Mouse (Mus musculus) liver, embryonic 16.5 days (tissue): ENCODE data around the gene Tex10. TPM values are rescaled to one million over a fixed set of nuclear protein-coding genes. Genes with fewer than 3 reads are reported as not detected.
A peak's percentile ranks its signal among the peaks of the same experiment; 100 is the strongest.

Experiments used
- ATAC-seq: fragments of 200-750 bp; cut with Nextera tagmentation; 2 replicates; pipeline ENCODE4 v1.8.0; 2017; ENCODE audit warnings: low read depth, mild to moderate bottlenecking, moderate number of reproducible peaks, moderate library complexity
- H3K27ac ChIP-seq: fragments of 300-500 bp; sonication (generic); 2 replicates; pipeline ENCODE4 v1.5.1; 2014; ENCODE audit warnings: mild to moderate bottlenecking, low read length
- H3K27me3 ChIP-seq: fragments of 300-500 bp; sonication (generic); 2 replicates; pipeline ENCODE4 v1.6.1; 2014; ENCODE audit warnings: low read depth, low read length, mixed read lengths; ENCODE audit not compliant: control insufficient read depth, insufficient read depth
- H3K36me3 ChIP-seq: fragments of 300-500 bp; sonication (generic); 2 replicates; pipeline ENCODE4 v1.6.1; 2014; ENCODE audit warnings: mild to moderate bottlenecking; ENCODE audit not compliant: control insufficient read depth, insufficient read depth
- H3K4me1 ChIP-seq: fragments of 300-500 bp; sonication (generic); 2 replicates; pipeline ENCODE4 v1.6.1; 2014; ENCODE audit warnings: low read depth, low read length, mixed read lengths; ENCODE audit not compliant: control insufficient read depth
- H3K4me2 ChIP-seq: fragments of 300-500 bp; sonication (generic); 2 replicates; pipeline ENCODE4 v1.6.1; 2014; ENCODE audit warnings: low read depth, low read length, mixed read lengths
- H3K4me3 ChIP-seq: fragments of 300-500 bp; sonication (generic); 2 replicates; pipeline ENCODE4 v1.5.1; 2014; ENCODE audit warnings: low read depth, mild to moderate bottlenecking, low read length
- H3K9ac ChIP-seq: fragments of 300-500 bp; sonication (generic); 2 replicates; pipeline ENCODE4 v1.6.1; 2014; ENCODE audit warnings: low read depth, low read length
- H3K9me3 ChIP-seq: fragments of 300-500 bp; sonication (generic); replicated peaks from 2 replicates; pipeline ENCODE4 v1.6.1; 2016; ENCODE audit warnings: low read length; ENCODE audit not compliant: control insufficient read depth
- WGBS: fragments of 180-500 bp; shearing (Covaris S2); extraction: QIAGEN DNeasy Blood & Tissue Kit; methylation state at CpG from one replicate; pipeline ENCODE4 v1.1.7; 2014; ENCODE audit not compliant: insufficient replicate concordance; 5-methylcytosine and 5-hydroxymethylcytosine counted together
- polyA plus RNA-seq: library from polyadenylated mRNA; unstranded; fragments of >200 nt; fragmentation: Nextera tagmentation; extraction: Ambion mirVana; gene quantifications from 2 replicates; pipeline ENCODE4 v1.2.1, GENCODE M21; 2015

Tex10 gene
- polyA plus RNA-seq: 12.7 and 12.8 TPM in 2 replicates

DNA sequence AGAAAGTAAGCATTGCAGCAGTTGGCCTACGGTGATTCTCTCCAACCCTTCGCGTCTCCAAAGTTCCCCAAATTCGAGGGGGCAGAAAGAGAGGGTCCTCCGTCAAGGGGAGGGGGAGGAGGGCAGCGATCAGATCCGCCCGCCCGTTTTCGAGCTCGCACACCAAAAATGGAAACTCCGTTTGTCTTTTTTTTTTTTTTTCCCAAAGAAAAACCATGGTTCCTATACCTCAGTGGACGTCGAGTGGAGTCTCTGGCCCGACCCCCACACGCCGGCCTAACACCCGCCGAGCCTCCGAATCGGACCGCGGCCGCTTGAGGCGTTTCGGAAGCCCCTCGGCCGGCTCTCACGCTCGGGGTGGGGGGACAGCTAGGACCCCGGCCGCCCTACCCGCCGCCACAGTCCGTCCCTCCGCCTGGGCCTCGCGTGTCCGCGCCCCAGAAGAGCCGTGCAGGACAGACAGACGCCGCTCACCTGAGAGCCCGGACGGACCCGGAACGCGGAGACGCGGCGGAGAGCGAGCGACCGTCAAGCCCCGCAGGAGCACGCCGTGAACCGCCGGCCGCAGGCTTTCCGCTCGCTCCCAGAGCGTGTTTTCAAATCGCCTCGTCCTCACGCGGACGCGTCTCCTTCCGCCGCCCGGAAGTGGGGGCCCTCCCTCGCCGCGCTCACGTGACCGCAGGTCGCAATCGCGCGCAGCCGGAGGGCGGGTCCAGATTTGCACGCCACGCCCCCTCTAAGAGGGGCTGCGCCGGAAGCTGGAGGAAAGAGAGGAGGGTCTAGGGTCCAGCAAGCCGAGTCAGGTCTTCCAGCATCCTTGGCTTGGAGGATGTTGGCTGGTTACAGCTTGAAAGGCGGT is at the start of gene Tex10:
Tex10 (minus strand) TSS at position 668 of the 859 bp plus-strand sequence.
- Histone ChIP-seq H3K4me1 (peaks cover 9% of the 10 kb centered on the region), H3K36me3 (peaks cover 5% of the 10 kb centered on the region), H3K9me3 (no peaks in the 10 kb centered on the region), H3K27me3 (no peaks in the 10 kb centered on the region), H3K4me3 (peak within 1 kb of the TSS; percentile 94), H3K9ac (peak within 1 kb of the TSS; percentile 94), H3K27ac (peak within 1 kb of the TSS; percentile 75), H3K4me2 (peak within 1 kb of the TSS; percentile 92)
- WGBS: under 1% methylated on average over 74 of the region's 89 CpGs
- peak; percentile 94 for ATAC-seq

DNA sequence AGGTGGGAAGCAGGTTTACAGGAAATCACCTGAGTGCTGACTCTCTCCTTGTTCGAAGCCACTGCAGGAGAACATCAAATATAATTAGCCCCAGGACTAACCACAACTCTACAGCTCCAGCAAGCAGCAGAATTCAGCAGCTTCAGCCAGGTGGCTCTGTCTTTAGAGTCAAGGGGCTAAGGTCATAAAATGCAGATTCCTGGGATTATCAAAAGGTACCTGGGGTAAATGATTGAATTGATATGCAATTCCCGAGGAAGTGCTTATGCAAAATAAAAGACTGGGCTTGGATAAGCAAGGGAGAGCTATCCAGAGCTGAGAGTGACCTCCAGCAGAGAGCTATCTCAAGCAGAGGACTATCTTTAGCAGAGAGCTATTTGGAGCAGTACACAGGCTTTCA is 37.6 kb upstream of the Tex10 start:
- no peak overlapping the region for H3K27ac ChIP-seq
- 37% methylated on average over 2 of the region's 2 CpGs for WGBS
- H3K27me3 ChIP-seq: no peaks in the 10 kb centered on the region
- no peak overlapping the region for H3K9ac ChIP-seq
- no peaks in the 10 kb centered on the region for H3K36me3 ChIP-seq
- H3K4me1 ChIP-seq: no peaks in the 10 kb centered on the region
- H3K4me3 ChIP-seq: no peak overlapping the region
- no peaks in the 10 kb centered on the region for H3K9me3 ChIP-seq
- H3K4me2 ChIP-seq: no peak overlapping the region
- ATAC-seq: no peak

DNA sequence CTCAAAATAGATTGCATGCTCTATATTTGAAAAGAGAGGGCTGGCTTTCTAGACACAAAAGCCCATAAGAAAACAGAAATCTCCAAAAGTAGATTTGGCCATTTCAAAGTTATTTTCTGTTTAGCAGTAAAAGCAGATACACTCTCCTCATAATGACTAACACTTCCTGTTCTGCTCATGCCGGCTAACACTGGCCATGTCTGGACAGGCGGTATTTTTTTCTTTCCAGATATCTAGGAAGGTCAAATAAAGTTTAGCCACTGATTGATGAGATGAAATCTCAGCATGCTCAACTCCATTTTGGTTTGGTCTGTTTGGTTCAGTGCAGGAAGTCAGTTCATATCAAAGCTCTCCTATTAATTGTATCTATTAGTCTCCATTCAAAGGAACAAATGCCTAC is 19.3 kb upstream of the Tex10 start:
- H3K4me3 ChIP-seq: no peak overlapping the region
- ATAC-seq: no peak
- no peak overlapping the region for H3K9ac ChIP-seq
- H3K4me2 ChIP-seq: no peak overlapping the region
- no peaks in the 10 kb centered on the region for H3K36me3 ChIP-seq
- 29% methylated on average over 2 of the region's 2 CpGs for WGBS
- no peaks in the 10 kb centered on the region for H3K9me3 ChIP-seq
- no peaks in the 10 kb centered on the region for H3K27me3 ChIP-seq
- no peak overlapping the region for H3K27ac ChIP-seq
- H3K4me1 ChIP-seq: no peaks in the 10 kb centered on the region

DNA sequence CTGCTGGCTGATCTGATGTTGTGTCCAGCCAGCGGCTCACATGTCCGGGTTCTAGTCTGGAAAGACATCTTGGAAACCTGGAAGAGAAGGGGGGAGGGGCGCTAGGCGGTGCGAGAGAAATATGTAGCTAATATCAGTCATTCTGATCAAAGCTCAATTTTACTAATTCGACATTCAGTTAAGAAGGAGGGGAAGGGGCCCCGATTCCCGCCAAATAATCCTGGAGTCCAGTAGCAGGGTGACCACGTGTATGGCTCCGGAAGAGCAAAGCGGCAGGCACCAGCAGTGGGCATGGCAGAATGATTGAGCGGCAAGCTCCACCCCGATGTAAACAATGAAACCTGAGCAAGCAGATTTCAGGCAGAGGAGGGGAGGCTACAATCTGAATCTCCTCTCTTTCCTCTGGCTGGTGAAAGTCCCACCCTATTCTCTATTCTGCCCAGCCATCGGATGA is 18.1 kb upstream of the Tex10 start:
- 10% methylated on average over 14 of the region's 14 CpGs for WGBS
- H3K27ac ChIP-seq: no peak overlapping the region
- no peaks in the 10 kb centered on the region for H3K4me1 ChIP-seq
- H3K27me3 ChIP-seq: no peaks in the 10 kb centered on the region
- peak overlapping the region; percentile 15; the same call in 1 of the 2 replicates for H3K4me3 ChIP-seq
- no peak overlapping the region for H3K9ac ChIP-seq
- peak overlapping the region; percentile 54 for H3K4me2 ChIP-seq
- no peaks in the 10 kb centered on the region for H3K36me3 ChIP-seq
- no peaks in the 10 kb centered on the region for H3K9me3 ChIP-seq
- peak; percentile 43; the same call in 1 of the 2 replicates for ATAC-seq

DNA sequence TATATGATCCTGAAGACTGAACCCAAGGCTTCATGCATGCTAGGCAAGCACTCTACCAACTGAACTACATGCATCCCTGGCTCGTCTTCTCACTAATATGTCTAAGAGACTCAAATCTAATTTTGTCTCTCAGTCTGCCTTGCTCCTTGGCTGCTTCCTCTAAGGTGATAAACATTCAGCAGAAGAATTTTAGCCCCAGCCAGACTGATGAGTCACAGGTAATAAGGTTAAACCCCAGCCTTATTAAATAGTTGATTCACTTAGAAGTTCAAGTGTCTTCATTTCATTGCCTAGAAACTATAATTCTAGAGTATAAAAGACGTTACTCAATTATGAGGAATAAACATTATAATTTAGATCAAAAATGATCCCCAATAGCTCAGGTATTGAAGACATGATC is 15.7 kb upstream of the Tex10 start:
- no peak for ATAC-seq

DNA sequence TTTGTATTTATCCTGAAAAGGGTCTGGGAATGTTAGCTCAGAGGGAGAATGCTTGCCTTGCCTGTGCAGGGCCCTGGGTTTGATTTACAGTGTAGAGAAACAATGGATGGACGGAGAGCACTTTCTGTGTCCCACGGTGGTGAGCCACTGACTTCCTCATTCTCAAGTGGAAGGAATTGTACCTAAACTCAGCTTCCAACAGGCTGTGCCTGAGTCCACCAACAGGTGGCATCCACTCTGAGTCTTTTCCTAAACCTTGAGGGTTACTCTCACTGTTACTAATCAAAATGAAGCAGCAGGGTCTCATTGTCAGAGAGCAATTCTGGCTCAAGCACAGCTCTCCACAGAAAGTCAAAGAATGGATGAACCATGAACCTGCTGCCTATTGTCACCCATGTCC is 8.0 kb upstream of the Tex10 start:
- Histone ChIP-seq H3K27me3 (no peaks in the 10 kb centered on the region), H3K4me2 (no peak overlapping the region), H3K27ac (no peak overlapping the region), H3K36me3 (no peaks in the 10 kb centered on the region), H3K4me3 (no peak overlapping the region), H3K9ac (no peak overlapping the region), H3K4me1 (no peaks in the 10 kb centered on the region), H3K9me3 (no peaks in the 10 kb centered on the region)
- ATAC-seq: no peak
- 2% methylated on average over 2 of the region's 2 CpGs for WGBS

More for the DNA sequence above, 15.7 kb upstream of the Tex10 start:
- 54% methylated on average over 2 of the region's 2 CpGs for WGBS
- Histone ChIP-seq H3K9ac (no peak overlapping the region), H3K4me2 (no peak overlapping the region), H3K27ac (no peak overlapping the region), H3K9me3 (no peaks in the 10 kb centered on the region), H3K36me3 (no peaks in the 10 kb centered on the region), H3K4me3 (no peak overlapping the region), H3K27me3 (no peaks in the 10 kb centered on the region), H3K4me1 (no peaks in the 10 kb centered on the region)

DNA sequence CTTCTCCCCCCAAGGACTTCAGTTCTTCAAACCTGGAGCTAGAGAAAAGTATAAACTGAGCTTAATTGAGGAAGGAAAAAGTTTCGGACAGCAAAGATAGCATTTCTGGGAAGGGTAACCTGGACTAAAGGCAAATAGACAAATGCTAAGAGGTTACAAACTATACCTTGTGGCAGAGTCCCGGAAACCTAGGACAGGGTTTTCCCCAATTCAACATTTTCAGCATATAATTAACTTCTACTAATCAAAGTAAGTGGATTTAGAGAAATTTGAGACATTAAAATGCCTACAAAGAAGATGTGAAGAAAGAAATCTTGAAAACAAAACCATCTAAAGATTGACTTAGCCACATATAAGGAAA is 372 bp upstream of the Tex10 start:
- H3K9ac ChIP-seq: peak overlapping the region; percentile 94; the same call in 1 of the 2 replicates
- peak overlapping the region; percentile 92 for H3K4me2 ChIP-seq
- no peaks in the 10 kb centered on the region for H3K9me3 ChIP-seq
- peak overlapping the region; percentile 94 for H3K4me3 ChIP-seq
- H3K27me3 ChIP-seq: no peaks in the 10 kb centered on the region
- ATAC-seq: no peak
- WGBS: 63% methylated on average over 2 of the region's 2 CpGs
- peaks cover 9% of the 10 kb centered on the region for H3K4me1 ChIP-seq
- H3K36me3 ChIP-seq: peaks cover under 1% of the 10 kb centered on the region; the same call in 1 of the 2 replicates
- H3K27ac ChIP-seq: no peak overlapping the region

DNA sequence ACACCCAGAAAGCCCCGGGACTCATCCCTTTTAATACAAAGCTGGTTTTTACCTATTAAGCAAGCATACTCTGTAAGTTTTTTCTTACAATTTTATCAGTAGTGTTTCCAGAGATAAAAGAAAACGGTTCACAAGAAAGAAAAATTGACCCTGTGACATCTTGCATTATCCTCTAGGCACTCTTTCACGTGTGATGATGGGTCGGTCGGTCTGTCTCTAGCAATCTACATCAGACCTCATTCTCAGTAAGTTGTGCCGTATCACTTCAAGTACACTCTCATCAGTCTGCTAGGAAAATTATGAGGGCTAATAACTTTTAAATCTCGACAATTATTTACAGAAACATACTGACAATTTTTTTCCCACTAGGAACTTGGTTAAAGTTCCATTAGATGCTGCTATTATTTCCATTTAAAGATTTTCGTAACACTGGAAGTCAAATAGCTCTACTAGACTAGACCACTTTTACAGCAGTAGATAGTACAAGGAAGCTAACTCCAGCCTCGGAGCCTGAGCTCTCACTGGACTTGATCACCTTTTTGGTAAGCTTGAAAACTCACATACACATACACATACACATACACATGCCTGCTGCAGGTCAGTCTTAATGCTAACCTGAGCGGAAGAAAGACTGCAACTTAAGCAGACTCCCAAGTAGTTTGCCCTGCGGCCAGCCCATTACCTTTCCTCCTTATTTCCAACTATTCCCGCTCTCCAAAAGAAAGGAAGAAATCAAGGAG is 1.0 kb downstream of the Tex10 start:
- H3K4me2 ChIP-seq: peak overlapping the region; percentile 92
- peaks cover 9% of the 10 kb centered on the region for H3K4me1 ChIP-seq
- H3K27ac ChIP-seq: no peak overlapping the region
- peak overlapping the region; percentile 94 for H3K4me3 ChIP-seq
- H3K9me3 ChIP-seq: no peaks in the 10 kb centered on the region
- H3K27me3 ChIP-seq: no peaks in the 10 kb centered on the region
- no peak for ATAC-seq
- H3K9ac ChIP-seq: peak overlapping the region; percentile 94
- peaks cover 5% of the 10 kb centered on the region for H3K36me3 ChIP-seq
- WGBS: 6% methylated on average over 12 of the region's 12 CpGs

DNA sequence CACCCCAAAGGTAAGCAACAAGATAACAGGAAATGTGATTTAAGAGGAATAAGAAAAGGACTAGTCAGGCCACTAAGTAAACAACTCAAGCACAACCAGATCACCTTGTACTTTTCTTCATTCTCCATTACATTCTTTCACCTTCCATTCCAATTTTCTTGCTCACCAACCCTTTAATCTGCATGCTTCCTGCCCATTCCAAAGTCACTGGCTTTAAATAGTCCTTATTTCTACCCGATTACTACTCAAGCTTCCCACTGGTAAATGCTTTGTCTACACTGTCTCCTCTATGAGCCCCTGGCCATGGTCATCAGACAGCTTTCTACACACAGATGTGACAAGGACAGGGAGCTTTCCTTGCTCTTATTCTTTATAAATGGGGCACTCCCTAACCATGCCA is 2.3 kb downstream of the Tex10 start:
- Histone ChIP-seq H3K9me3 (no peaks in the 10 kb centered on the region), H3K27me3 (no peaks in the 10 kb centered on the region), H3K4me2 (peak overlapping the region; percentile 12; the same call in 1 of the 2 replicates), H3K9ac (no peak overlapping the region), H3K4me1 (peaks cover 9% of the 10 kb centered on the region), H3K36me3 (peaks cover 5% of the 10 kb centered on the region), H3K27ac (no peak overlapping the region), H3K4me3 (no peak overlapping the region)
- ATAC-seq: no peak
- WGBS: 50% methylated on average over 1 of the region's 1 CpGs
